Mouse (Mus musculus): ENCODE results near the gene Tex33.
"Not testable (repeated sequence)": the region's sequence is repeated elsewhere in the genome, so short reads cannot be mapped to it uniquely, and the experiment has no call there.

Tex33 gene

DNA sequence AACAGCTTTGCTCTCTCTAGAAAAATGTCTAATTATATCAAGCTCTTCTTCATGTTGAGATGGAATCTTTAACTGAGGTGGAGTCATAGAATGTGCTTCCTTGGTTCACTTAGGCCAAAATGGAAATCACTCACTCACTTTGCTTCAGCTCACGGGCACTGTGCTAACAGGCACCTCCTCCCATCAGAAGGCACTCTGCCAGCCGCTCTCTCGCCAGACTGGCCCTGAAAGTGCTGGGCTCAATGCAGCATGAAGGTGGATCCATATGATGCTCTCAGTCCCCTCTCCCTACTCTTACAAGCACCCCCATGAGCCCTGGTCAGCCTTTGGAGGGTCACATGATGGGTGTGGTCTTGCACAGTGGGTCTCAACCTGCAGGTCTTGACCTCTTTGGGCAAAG lies 21.5 kb downstream of the Tex33 start:
- DNase-seq (ENCODE audit: low spot score) = no peak

DNA sequence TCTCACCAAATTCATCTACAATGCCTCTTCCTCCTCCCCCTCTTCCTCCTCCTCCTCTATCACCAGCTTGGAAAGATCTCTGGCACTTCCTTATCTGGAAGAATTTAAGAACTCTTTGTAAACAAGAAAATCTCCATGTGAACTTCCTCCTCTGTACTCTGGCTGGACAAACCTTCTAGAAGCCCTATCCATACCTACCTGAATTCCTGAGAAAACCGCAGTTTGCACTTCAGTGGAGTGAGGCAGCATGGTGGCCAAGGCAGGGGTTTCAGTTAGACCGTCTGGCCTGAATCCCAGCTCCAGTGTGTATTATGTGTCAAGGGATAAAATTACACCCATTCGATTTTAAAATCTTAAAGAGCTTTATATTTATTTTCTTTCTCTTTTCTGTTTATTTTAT lies 22.9 kb downstream of the Tex33 start:
- DNase-seq (ENCODE audit: low spot score) = no peak

DNA sequence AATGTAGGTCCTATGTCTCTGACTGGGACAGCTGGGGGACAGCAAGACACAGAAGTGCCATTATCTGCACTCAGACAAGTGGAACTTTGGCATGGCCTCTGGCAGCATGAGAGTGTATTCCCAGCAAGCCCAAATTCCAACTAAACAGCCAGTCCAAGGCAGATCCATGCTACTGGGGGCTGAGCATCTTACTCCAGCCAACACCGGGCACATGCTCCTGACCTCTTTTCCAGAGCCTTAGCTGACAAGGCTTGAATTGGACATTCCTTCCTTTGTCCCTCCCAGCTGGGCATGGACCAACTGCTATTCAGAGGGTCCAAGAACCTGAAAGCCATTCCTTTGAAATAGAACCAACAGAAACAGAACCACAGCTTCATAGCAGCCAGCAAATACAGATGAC lies 26.1 kb downstream of the Tex33 start:
- DNase-seq (ENCODE audit: low spot score) = no peak

DNA sequence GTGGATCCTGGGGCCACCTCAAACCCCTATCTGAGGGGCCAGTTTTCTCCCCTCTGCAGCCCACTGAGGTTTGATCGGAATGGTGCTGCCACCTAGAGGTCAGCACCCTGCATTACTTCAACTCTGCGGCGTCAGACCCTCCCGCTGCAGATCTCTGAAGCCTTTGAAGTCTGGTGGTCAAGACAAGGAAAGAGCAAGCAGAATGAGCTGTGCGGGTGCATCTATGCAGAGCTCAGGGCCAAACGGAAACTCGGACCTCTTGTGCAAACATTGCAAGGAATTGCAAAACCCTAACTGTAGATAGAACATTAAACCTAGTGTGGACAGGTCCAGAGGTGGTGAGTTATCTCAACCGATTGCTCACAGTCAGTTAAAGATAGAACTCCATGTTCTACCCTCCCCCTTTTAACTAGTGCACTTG lies 26.8 kb downstream of the Tex33 start:
- peak; percentile 74 for DNase-seq (ENCODE audit: low spot score)

DNA sequence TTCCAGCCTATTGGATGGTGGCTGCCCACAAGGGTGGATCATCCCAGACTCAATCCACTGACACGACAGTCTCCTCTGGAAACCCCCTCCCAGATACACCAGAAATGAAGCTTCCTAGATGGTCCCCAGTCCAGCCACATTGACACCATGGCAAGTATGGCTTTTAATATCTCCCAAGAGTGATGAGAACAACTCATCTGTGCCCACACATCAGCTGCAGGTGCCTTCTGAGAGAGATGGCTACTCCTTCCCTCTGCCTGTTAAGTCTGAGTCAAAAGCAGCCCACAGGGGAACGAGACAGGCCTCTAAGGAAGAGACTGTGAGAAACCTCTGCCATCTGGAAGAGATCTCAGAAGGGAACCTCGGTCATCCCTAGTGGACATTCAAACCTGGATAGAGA lies 27.9 kb downstream of the Tex33 start:
- DNase-seq (ENCODE audit: low spot score) = no peak

DNA sequence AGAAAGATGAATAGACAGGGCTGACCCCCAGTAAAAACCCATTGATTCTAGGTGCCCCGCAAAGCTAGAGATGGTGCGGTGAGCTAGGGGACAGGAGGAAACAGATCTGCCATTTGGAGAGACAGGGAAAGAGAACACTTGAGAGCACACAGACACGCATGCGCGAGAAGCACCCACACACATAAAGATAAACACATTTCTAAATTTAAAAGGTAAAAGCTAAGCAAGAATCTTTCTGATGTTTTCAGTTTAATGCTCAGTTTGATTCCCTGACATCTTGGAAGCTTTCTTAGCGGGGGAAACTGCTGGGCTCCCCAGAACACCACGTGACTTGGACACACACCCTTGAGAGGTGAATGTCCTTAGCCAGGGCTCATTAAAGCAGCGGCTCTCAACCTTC lies 28.8 kb downstream of the Tex33 start:
- no peak for DNase-seq (ENCODE audit: low spot score)

DNA sequence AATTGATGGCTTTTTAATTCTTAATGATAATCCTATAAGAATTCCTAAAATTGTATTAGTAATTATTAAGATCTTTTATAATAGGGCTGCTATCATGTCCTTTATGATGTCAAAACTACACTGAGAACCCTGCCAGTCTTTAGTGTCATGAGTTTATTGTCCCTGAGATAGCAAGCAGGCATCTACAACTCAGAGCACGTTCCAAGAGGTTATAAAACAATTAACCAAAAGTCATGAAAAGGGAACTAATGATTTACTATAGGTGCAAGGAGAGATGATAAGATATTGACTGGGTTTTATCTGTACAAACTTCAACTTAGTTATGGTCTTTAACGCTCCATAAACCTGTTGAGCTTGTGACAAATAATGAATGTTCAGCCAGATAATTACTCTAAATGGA lies 29.8 kb downstream of the Tex33 start:
- no peak for DNase-seq (ENCODE audit: low spot score)

DNA sequence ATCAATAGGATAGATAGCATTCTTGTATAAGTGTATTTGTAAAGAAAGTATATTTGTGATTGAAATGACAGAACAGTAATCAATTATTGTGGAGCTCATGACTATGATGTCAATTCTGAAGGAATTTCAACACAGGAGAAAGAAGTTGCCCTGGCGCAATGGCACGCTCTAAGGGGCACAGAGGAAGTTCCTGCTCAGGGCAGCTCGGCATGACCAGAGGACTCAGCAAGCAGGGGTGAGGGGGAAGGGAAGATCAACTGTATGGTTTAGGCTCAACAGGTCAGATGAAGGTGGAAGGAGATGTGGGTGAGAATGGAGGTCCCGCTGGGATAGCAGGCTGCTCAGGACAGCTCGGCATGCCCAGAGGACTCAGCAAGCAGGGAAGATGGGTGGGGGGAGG lies 40.2 kb downstream of the Tex33 start:
- DNase-seq (ENCODE audit: low spot score) = no peak

DNA sequence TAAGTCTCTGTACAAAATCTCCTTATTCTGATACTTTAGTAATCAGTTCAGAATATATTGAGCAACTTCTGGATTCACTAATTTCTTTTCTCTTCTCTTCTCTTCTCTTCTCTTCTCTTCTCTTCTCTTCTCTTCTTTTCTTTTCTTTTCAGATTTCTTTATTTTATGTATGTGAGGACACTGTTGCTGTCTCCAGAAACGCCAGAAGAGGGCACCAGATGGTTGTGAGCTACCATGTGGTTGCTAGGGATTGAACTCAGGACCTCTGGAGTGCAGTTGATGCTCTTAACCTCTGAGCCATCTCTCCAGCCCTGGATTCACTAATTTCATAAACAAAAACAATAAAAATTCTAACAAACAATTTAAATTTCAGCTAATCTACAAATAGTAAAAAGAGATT lies 40.8 kb downstream of the Tex33 start:
- peak; percentile 68 for DNase-seq (ENCODE audit: low spot score)

DNA sequence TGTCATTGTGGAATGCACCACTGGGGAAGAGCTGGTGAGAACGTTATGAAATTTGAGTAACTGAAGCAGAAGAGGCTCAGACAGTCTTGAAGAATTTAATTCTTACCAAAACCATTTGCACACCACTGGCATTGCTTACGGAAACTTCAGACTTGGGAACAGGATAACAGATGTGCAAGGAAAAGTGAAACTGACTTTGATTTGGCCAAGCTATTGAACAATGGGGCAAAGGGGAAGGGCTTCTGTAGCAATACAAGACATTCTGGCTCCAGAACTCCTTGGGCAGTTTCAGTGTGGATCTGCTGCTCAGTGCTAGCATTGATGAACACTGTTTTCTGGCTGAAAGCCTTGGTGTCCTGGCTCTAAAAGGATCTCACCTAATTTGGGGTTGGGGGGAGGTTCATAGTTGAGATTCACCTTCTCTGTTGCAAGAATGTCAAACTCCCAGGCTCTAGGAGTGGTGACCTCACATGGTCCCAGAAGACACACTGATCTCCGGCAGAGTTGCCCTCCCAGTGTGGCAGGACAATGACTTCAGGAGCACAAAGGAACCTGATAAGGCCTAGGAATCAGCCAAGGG lies 44.0 kb downstream of the Tex33 start:
- DNase-seq (ENCODE audit: low spot score) = no peak

DNA sequence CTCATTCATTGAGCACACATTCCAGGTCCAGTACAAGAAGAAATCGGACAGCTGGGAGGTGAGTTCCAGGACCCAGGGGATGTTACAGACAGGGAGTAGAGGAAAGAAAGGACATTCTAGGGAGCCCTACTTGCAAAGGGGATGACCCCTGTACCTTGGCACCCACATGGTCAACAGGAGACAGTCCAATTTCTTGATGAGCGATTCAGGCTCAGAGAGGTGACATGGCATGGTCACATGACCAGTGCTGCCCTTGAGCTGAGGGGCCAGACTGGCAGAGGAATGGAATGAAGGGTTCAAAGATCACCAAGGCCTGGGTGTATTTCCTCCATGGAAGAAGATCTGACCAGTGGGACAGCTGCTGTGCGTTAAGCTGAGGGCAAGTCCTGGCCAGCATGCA lies 51.1 kb downstream of the Tex33 start:
- no peak for DNase-seq (ENCODE audit: low spot score)

DNA sequence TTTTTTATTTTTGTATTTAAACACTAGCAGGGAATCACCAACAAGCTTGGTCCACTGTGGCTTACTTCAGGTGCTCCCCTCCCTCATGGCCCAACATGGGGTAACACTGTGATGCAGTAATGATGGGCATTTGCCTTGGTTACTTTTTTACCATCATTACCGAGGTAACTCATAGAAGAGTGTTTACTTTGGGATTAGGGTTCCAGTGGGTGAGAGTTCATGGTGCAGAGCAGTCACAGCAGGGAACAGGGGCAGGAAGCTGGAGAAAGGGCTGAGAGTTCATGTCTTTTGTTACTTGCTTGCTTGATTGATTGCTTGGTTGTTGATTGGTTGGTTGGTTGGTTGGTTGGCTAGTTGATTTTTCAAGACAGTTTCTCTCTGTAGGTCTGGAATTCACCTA lies 52.0 kb downstream of the Tex33 start:
- no peak for DNase-seq (ENCODE audit: low spot score)

DNA sequence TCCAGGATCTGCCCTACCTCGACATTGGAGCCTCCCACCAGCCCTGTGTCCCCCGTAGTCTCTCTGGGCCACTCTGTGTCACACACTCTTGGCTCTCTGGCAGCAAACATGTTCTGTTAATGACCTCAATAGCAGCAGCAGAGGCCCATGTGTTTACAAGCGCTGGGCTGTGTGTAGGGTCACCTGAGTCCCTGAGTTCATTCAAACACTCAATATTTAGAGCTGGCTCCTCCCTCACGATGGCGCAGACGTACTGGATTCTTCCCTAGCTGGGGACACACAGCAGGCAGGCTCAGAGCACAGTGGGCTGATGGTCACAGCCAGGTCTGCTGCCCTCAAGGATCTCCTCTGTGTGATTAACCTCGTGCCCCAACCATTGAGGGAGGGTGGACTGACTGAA lies 54.8 kb downstream of the Tex33 start:
- DNase-seq (ENCODE audit: low spot score) = not testable (repeated sequence)

DNA sequence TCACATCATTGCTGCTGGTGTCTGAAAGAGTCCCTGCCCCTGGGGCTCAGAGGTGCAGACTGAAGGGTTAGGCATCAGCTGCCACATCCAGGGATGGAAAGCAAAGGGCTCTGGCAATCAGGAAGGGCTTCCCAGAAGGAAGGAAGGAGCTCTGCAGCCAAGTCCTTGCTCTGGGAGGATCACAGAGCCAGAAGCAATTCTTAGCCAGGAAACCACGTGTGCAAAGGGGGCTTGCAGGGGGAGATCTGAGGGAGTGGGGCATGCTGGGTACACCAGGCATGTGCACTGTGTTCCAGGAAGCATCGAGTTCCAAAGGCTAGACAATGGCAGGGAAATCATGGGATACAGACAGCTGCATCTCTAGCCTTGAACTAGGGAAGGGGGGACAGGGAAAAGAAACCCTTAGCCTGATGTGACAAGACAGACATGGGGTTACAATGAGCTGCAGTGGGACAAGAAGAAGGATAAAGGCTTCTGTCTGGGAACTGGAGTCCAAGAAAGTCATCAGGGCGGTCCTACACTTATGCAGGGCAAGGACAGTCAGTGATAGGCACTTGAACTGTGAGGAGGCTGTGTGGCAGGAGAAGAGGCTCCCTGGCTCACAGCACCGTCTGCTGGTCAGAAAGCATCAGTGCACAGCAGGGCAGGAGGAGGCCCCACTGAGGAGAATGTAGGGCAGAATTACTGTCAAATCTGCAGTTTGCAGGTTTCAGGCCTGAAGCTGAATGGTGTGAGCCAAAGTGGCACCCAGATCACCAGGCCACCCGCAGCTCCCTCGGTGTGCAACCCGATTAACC lies 55.9 kb downstream of the Tex33 start:
- DNase-seq (ENCODE audit: low spot score) = peak; percentile 61

DNA sequence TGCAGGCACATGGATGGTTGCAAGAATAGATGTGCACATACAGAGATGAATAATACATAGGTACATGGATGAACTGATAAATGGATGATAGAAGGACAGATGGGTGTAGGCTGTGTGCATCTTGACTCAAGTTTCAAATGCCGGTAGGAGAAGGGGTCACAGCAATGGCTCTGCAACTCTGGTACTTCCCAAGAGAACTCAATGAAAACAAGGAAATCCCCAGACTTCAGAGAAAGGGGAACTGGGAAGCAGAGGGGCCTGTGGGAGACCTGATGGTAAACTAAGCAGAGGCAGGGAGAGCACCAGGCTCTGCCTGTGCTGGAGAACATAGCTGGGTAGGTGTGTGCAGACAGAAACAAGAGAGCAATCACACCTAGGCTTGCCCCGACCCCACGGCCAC lies 61.3 kb downstream of the Tex33 start:
- no peak for DNase-seq (ENCODE audit: low spot score)

DNA sequence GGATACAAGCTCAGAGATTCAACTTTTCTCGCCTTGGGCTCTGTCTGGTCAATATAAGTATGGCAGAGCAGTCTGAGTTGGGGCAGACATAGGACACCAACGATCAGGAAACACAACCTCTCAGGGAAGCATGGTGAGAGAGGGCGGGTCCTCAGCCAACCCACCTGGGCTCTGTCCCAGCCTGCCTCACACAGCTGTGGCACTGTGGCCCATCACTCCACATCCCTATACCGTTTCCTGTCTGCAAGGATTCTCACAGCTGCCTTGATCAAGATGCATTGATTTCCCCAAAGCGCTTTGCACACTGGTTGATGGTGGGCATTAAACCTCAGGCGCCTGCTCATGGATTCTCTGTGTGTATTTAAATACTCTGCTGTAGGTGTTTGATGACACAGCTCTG lies 62.7 kb downstream of the Tex33 start:
- DNase-seq (ENCODE audit: low spot score) = no peak

DNA sequence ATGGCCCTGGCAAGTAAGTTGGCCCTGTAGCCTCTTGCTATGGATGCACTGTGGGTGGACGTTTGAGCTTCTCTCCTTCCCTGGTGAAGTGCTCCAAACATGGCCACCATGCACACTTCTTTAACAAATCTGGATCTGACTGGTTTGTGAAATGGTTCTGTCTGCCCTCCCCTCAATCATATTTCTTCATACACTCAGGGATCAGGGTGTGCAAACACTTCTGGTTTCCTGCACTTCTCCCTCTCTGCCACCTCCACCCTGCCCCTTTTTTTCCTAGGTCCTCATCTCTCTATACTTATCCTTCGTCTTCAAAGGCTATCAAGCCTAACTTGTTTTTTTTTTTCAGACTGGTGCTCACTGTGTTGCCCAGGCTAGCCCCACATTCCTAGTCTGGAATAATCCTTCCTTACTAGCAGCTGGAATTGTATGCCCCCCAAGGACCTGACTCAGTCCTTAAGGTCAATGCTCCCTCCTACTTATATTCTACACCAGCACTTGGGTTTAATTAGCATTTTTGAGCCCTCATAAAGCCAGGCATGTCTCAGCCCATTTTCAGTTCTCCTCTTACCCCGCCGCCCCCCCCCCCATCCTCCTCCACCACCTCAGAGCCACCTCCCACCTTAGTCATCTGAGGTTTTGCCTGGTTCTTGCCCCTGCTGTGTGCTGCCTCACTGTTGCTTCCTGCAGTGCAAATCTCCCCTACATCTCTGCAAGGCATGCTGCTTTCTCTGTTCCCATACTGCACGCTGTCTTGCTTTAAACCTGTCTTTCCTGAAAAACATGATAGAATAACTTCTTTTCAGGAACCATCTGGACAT lies 64.0 kb downstream of the Tex33 start:
- no peak for DNase-seq (ENCODE audit: low spot score)

DNA sequence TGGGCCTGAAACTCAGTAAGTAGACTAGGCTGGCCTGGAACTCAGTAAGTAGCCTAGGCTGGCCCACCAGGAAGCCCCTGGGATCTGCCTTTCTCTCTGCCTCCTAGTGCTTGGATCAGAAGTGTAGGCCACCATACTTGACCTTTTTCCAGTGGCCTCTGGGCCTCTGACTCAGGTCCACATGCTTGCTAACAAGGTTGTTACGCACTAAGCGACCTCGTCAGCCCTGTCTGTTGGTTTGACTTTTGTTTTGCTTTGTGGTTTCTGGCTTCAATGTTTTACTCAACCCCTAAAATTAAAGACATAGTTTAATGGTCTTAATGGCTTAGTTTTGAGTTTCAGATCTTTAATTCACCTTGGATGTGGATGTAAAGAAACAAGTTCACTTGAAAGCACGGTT lies 65.0 kb downstream of the Tex33 start:
- no peak for DNase-seq (ENCODE audit: low spot score)

DNA sequence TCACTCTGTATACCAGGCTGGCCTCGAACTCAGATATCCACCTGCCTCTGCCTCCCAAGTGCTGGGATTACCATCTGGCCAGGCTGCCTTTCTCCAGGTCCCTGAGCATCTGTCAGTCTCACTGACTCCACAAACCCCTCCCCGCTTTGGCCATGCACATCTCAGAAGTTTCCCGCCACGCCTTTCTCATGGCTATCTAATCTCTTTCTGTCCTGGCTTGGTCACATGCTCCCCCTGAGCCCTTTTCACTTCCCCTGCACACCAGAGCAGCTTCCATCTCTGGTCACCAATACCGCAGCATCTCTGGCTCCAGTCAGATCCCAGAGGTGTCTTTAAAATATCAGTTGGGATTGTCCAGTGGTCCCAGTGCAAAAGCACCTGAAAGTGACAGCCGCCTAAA lies 65.7 kb downstream of the Tex33 start:
- not testable (repeated sequence) for DNase-seq (ENCODE audit: low spot score)

DNA sequence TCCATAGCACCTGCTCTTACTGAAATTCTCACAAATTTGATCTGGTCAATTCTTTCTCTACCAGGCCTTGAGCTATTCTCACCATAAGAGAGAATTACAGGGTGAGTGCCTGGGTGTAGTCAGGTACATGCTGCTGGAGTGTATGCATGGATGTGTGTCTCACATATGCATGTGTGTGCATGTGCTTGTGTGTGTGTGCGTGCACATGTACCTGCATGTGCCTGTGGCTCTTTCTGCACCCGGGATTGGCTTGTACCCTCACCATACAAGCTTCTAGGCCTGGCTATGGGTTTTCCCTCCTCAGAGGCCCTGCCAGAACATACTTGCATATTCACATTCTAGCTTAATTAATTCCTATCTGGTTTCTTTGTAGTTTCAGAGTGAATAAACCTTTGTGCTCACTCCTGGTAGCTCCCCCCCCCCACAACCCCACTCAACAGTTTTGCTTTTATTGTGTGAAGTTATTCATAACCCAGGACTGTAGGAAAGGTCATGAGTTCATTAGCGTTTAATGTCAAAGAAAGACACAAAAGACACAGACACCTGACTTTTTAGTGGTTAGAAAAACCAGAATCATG lies 67.1 kb downstream of the Tex33 start:
- no peak for DNase-seq (ENCODE audit: low spot score)
